Mouse (Mus musculus) frontal cortex, postnatal 36 days (tissue): Measurements from ENCODE around the gene Cyp26b1.
"Not testable (repeated sequence)": the region's sequence is repeated elsewhere in the genome, so short reads cannot be mapped to it uniquely, and the experiment has no call there.

Source experiments
- DNase-seq, 2 experiments: peaks; one replicate each; pipeline ENCODE4 v3.0.0; 2022; ENCODE audit warnings: low spot score in 2 of 2

The Cyp26b1 gene

DNA sequence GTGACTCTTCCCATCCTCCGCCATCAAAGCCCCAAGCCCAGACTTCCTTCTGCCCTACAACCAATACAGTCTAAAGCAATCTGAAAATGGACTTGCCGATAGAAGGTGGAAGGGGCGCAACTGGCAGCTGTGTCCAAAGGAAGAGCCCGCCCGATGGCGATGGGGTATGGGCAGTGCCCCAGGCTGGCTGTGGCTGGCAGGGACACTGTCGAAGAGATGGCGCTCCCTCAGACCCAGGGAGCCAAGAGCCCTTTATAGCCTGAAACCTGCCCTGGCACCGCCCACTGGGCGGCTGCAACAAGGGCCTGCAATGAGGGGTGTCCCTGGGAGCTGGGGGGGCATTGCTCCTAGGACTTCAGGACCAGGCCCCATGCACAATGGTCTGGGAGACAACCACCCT lies at the start of gene Cyp26b1:
Cyp26b1 (minus strand) TSS at position 216 of the 400 bp plus-strand sequence.
- DNase-seq = no peak

DNA sequence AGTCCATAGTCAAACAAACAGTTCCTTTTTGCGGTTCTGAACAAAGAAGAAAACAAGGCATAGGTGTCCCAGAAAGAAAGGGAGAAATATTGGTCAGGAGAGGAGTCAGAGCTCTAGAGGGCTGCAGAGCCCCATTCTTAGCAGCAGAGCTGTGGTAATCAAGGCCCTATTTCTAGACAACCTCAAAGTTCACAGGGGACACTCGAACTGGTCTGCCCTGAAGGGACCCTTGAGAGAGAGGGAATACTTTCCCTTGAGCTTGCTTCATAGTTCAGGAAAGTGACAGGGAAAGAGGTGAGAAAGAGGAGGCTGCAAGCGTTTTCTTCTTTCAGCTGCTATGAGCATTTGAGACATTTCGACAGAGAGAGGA lies 47.3 kb upstream of the Cyp26b1 start:
- no peak for DNase-seq

- DNase-seq = no peak
These were observed 46.8 kb upstream of the Cyp26b1 start for GRCm38 (mm10) chr6:84640324-84641061.

- DNase-seq = no peak
These were observed 44.5 kb upstream of the Cyp26b1 start for GRCm38 (mm10) chr6:84638206-84638605.

DNA sequence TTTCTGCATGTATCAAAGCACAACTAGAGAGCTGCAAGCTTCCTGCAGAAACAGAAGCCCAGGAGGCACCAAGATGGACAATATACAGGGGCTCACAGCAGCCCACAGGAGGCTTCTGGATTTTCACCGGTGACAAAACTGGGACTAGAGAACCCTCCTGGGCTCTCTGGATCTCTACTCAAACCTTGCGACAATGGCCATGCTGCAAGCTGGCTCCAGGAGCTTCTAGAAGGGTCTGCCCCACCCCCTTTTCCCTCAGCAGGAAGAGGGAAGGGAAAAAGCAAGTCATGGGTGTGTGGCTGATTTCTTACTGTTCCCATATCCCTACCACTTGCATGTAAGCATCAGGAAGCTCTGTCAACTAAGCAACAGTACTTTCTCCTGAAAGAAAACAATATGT lies 37.9 kb upstream of the Cyp26b1 start:
- no peak for DNase-seq

- no peak for DNase-seq
These were observed 36.6 kb upstream of the Cyp26b1 start for GRCm38 (mm10) chr6:84630276-84630675.

GRCm38 (mm10) chr6:84628831-84629230 lies 35.1 kb upstream of the Cyp26b1 start:
- DNase-seq = no peak

- DNase-seq = no peak
These were observed 32.7 kb upstream of the Cyp26b1 start for GRCm38 (mm10) chr6:84626398-84626797.

- no peak for DNase-seq
These were observed 25.5 kb upstream of the Cyp26b1 start for GRCm38 (mm10) chr6:84619166-84619565.

DNA sequence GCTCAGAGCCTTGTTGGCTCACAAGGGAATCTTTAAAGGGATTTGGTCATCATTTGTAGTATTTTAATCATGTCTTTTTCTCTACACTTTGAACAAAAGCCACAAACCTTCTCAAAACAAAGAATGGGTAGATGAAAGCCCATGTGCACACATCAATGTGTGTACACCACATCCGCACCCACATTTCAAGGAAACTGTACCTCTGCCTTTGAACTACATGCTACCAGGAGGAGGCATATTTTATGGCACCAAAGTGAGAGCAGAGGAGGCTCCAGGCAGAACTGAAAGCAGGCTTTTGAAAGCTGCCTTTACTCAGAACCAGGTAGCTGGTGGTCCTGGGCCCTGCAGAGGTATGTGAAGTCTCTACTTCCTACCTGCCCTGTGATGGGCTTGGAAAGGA lies 23.3 kb upstream of the Cyp26b1 start:
- no peak for DNase-seq

DNA sequence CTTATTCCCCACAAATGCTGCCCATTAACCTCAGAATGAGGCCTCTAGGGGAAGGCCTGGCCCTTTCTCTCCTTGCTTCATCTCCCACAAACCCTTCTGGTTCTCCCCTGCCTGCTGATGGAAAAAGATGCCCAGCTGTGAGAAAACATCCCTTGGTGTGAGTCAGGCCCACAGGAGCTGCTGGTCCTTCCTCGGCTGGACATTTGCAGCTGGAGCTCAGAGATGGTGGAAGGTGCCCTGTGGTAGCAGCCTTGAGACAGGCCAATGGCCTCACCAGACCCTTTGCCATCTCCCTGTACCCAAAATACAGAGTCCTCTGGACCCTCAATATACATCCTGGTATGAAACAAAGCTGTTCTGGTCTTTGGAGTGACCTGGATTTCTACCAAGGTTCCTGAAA lies 22.9 kb upstream of the Cyp26b1 start:
- DNase-seq = no peak

- no peak for DNase-seq
These were observed 19.9 kb upstream of the Cyp26b1 start for GRCm38 (mm10) chr6:84613561-84613960.

DNA sequence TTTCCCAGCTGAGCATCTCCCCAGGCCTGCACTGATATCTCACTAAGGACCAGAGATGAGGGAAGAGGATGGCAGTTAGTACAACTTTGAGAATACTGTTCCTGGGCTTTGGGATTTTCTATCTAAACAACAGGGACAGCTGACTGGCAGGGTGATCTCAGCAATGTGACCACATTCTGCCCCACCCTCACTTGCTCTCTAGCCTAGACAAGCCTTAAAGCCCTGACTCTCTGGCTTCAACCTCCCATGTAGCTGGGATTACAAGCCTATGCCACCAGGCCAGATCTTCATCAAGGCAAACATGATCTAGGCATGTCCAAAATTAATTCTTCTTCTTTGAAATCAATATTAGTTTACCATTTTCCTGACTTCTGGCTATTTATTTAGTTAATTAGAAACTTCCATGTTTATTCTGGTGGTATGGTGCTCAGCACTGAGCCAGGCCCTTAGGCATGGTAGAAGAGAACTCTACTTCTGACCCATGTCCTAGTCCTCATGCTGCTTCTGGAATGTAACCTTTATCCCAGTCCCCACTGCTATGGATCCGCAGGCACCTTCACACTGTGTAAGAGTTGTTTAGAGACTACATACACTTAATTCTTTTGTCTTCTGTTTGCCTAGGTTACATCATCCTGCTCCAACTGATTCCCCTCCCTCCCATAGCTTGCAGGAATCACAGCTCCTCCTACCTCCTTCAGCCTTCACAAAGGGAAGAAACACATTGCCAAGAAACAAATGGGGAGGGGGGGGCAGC lies 7.6 kb upstream of the Cyp26b1 start:
- DNase-seq = no peak

DNA sequence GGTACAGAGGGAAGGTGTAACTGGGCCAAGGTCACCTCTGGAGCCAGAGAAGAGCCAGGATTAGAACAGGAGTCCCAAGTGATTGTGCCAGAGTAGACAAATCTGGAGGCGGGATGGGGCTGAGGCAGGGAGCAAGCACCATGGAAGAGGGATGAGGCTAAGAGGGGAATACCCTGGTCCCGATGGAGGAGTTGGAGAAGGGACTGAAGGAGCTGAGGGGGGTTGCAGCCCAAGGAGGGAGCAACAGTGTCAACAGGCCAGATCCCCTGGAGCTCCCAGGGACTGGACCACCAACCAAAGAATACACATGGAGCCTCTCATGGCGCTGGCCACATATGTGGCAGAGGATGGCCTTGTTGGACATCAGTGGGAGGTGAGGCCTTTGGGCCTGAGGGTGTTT lies 5.6 kb upstream of the Cyp26b1 start:
- DNase-seq = not testable (repeated sequence)

DNA sequence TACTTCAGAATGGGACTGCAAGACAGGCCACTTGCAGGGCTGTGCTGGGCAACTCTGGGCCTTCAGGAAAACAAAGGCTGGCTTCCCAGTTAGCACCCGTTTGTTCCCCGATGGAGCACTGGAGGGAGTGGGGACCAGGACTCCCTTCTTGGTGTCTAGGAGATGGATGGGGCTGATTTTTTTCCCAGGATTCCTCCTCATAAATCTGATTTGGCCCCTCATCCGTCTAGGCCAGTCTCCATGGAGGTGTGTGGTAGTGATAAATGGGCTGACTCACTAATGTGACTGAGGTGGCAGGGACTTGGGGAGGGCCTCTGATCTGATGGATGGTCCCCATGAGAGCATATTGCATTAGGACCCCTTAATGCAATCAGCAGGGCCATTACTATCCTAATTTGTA lies 5.0 kb upstream of the Cyp26b1 start:
- DNase-seq = no peak

GRCm38 (mm10) chr6:84594626-84595025 lies 918 bp upstream of the Cyp26b1 start:
- DNase-seq = no peak

GRCm38 (mm10) chr6:84590961-84591745 lies 2.6 kb downstream of the Cyp26b1 start:
- DNase-seq = no peak

DNA sequence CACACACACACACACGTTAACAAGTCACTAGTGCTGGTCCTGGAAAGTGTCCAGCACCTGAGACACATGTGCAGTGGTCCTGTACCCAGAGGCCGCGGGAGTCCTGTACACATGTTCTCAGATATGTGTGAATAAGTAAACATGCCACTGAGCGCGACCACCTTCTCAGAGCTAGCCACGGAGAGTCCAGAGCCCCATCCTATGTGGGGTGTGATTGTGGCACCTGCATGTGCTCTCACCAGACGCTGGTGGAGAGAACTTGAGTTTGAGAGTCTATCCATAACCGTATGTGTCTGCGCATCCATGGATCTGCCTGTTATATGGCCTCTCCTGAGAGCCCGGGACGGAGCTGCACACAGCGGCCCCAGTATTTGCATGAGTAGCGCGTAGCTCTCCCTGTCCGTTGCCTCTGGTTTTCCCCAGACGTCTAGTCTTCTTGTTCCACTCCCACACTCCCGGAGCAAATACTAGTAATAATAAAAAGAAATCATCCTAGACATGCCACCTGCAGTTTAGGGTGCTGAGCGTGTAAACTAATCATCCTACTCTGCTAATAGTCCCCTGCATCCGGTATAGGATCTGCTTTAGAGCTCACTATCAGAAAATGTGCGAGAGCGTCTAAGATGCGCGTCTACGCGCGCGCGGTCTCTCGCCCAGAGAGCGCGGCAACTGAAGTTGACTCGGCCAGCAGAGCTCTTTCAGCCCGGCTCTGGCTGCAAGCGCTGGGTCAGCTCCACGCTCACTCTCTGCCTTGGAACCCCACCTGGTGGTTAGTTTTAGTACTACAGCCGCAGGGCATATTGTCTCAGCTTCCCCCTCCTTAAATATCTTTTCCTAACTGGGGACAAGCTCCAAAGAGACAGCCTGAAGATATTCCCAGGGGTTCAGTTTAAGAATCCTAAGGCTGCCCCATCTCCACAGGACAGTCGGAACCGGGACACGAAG lies 3.7 kb downstream of the Cyp26b1 start:
- DNase-seq = peak; percentile 88 to 89

DNA sequence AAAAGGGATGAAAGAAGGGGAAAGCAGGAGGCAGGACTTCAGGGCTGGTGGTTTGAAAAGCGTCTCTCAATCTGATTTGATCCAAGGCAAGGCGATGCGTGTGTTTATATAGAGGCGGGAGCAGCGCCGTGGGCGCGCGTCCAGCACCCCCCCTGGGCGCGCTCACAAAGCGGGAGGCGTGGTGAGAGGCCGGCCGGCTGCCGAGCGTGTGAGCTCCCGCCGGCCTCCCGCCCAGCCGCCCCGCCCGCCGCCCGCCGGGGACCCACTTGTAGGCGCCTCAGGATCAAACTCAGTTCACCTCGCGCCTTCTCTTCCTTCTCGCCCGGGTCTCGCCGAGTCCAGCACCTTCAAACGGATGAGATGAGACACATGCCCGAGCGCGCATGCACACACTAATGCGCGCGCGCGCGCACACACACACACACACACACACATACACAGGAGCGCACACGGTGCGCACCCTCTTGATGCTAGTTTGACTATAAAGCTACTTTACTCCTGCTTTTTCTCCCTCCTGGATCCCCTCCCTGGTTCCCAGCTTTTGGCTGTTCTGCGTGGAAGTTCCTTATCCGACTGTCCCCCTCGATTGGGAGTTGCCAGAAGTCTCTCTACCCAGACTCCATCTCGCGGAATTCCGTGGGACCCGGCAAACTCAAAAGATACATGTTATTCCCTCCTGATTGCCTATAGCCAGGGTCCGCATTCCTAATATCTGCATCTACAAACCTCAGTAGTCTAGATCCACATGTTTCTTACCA lies 4.6 kb downstream of the Cyp26b1 start:
- no peak for DNase-seq

- no peak for DNase-seq
These were observed 5.3 kb downstream of the Cyp26b1 start for GRCm38 (mm10) chr6:84588221-84588894.
